Mouse (Mus musculus) midbrain, embryonic 11.5 days (tissue): ENCODE results near the gene Itpka. TPM values are rescaled to one million over a fixed set of nuclear protein-coding genes. Genes with fewer than 3 reads are reported as not detected.
A peak's percentile ranks its signal among the peaks of the same experiment; 100 is the strongest.

Experiments
- ATAC-seq: fragments of 200-750 bp; cut with Nextera tagmentation; 2 replicates; pipeline ENCODE4 v1.8.0; 2017; ENCODE audit warnings: moderate TSS enrichment, moderate library complexity; ENCODE audit not compliant: low FRiP score
- DNase-seq: peaks from one replicate; pipeline ENCODE4 v3.0.0; 2015; ENCODE audit warnings: low spot score; ENCODE audit errors: missing footprints
- H3K27ac ChIP-seq: fragments of 300-500 bp; sonication (generic); 2 replicates; pipeline ENCODE4 v1.5.1; 2014; ENCODE audit warnings: low read depth, low read length
- H3K27me3 ChIP-seq: fragments of 300-500 bp; sonication (generic); 2 replicates; pipeline ENCODE4 v1.6.1; 2014; ENCODE audit warnings: mild to moderate bottlenecking, low read length, moderate library complexity, mixed read lengths; ENCODE audit not compliant: control insufficient read depth, insufficient read depth
- H3K36me3 ChIP-seq: fragments of 300-500 bp; sonication (generic); 2 replicates; pipeline ENCODE4 v1.6.1; 2014; ENCODE audit warnings: mild to moderate bottlenecking, low read length, moderate library complexity, mixed read lengths; ENCODE audit not compliant: control insufficient read depth, insufficient read depth
- H3K4me1 ChIP-seq: fragments of 300-500 bp; sonication (generic); 2 replicates; pipeline ENCODE4 v1.6.1; 2014; ENCODE audit warnings: low read length; ENCODE audit not compliant: control insufficient read depth, insufficient read depth
- H3K4me2 ChIP-seq: fragments of 300-500 bp; sonication (generic); 2 replicates; pipeline ENCODE4 v1.6.1; 2014; ENCODE audit warnings: mild to moderate bottlenecking, moderate library complexity
- H3K4me3 ChIP-seq: fragments of 300-500 bp; sonication (generic); 2 replicates; pipeline ENCODE4 v1.5.1; 2014; ENCODE audit warnings: low read depth, low read length
- H3K9ac ChIP-seq: fragments of 300-500 bp; sonication (generic); 2 replicates; pipeline ENCODE4 v1.6.1; 2014; ENCODE audit warnings: low read length
- H3K9me3 ChIP-seq: fragments of 300-500 bp; sonication (generic); 2 replicates; pipeline ENCODE4 v1.6.1; 2016; ENCODE audit warnings: low read length; ENCODE audit not compliant: control insufficient read depth
- WGBS: fragments of 180-500 bp; shearing (Covaris S2); extraction: QIAGEN DNeasy Blood & Tissue Kit; methylation state at CpG from one replicate; pipeline ENCODE4 v1.1.7; 2014; 5-methylcytosine and 5-hydroxymethylcytosine counted together
- polyA plus RNA-seq: library from polyadenylated mRNA; unstranded; fragments of >200 nt; fragmentation: Nextera tagmentation; extraction: Ambion mirVana; gene quantifications from 2 replicates; pipeline ENCODE4 v1.2.1, GENCODE M21; 2014

Gene Itpka
- polyA plus RNA-seq, 1 experiment from 2014 or later, result 1.4 TPM

- H3K9ac ChIP-seq, result 0 out of 2 replicates have a peak overlapping the region, but pooled peaks have one; percentile 9
- 2% methylated on average over 44 of the region's 46 CpGs for WGBS
- ATAC-seq (no peak), DNase-seq (peak; percentile 92)
- peaks cover 28% of the 10 kb centered on the region for H3K4me1 ChIP-seq
- H3K27me3 ChIP-seq, result peaks cover 37% of the 10 kb centered on the region
- H3K9me3 ChIP-seq, result no peaks in the 10 kb centered on the region
- H3K4me2 ChIP-seq, result peak overlapping the region; percentile 33
- H3K36me3 ChIP-seq, result no peaks in the 10 kb centered on the region
- H3K27ac ChIP-seq, result no peak overlapping the region
- H3K4me3 ChIP-seq, result peak overlapping the region; percentile 14
Measured at GRCm38 (mm10) chr2:119744163-119745111, 2.3 kb downstream of the Itpka start.

- no peak overlapping the region for H3K27ac ChIP-seq
- ATAC-seq (no peak), DNase-seq (no peak)
- no peak overlapping the region for H3K9ac ChIP-seq
- no peak overlapping the region for H3K4me3 ChIP-seq
- peaks cover 28% of the 10 kb centered on the region for H3K4me1 ChIP-seq
- H3K9me3 ChIP-seq, result no peaks in the 10 kb centered on the region
- peaks cover 39% of the 10 kb centered on the region for H3K27me3 ChIP-seq
- 0% methylated on average over 1 of the region's 1 CpGs for WGBS
- H3K36me3 ChIP-seq, result no peaks in the 10 kb centered on the region
- no peak overlapping the region for H3K4me2 ChIP-seq
Measured at GRCm38 (mm10) chr2:119745281-119745680, 3.1 kb downstream of the Itpka start.

- DNase-seq, result no peak
- WGBS, result 81% methylated on average over 7 of the region's 7 CpGs
Measured at GRCm38 (mm10) chr2:119747554-119747953, 5.4 kb downstream of the Itpka start.

GRCm38 (mm10) chr2:119749260-119749659 lies 7.1 kb downstream of the Itpka start:
- no peak overlapping the region for H3K4me3 ChIP-seq
- H3K9ac ChIP-seq, result no peak overlapping the region
- no peak for ATAC-seq
- DNase-seq, result no peak
- H3K9me3 ChIP-seq, result no peaks in the 10 kb centered on the region
- no peak overlapping the region for H3K4me2 ChIP-seq
- 73% methylated on average over 13 of the region's 13 CpGs for WGBS
- peaks cover 8% of the 10 kb centered on the region for H3K4me1 ChIP-seq
- no peaks in the 10 kb centered on the region for H3K36me3 ChIP-seq
- peaks cover 18% of the 10 kb centered on the region for H3K27me3 ChIP-seq
- no peak overlapping the region for H3K27ac ChIP-seq

More at GRCm38 (mm10) chr2:119747554-119747953, 5.4 kb downstream of the Itpka start:
- no peak for ATAC-seq
- no peak overlapping the region for H3K27ac ChIP-seq
- no peak overlapping the region for H3K4me3 ChIP-seq
- H3K9ac ChIP-seq, result no peak overlapping the region
- no peak overlapping the region for H3K4me2 ChIP-seq
- H3K27me3 ChIP-seq, result peaks cover 35% of the 10 kb centered on the region
- no peaks in the 10 kb centered on the region for H3K36me3 ChIP-seq
- H3K9me3 ChIP-seq, result no peaks in the 10 kb centered on the region
- peaks cover 22% of the 10 kb centered on the region for H3K4me1 ChIP-seq

- Histone ChIP-seq H3K9me3 (no peaks in the 10 kb centered on the region), H3K27me3 (peaks cover 36% of the 10 kb centered on the region), H3K4me3 (peak overlapping the region; percentile 46), H3K4me2 (peak overlapping the region; percentile 99), H3K36me3 (no peaks in the 10 kb centered on the region), H3K4me1 (peaks cover 11% of the 10 kb centered on the region), H3K9ac (peak overlapping the region; percentile 61), H3K27ac (no peak overlapping the region)
- DNase-seq (peak; percentile 91), ATAC-seq (peak; percentile 53)
- 2% methylated on average over 31 of the region's 31 CpGs for WGBS
Measured at GRCm38 (mm10) chr2:119757601-119758100, 15.5 kb downstream of the Itpka start.

- peak overlapping the region; percentile 99 for H3K4me2 ChIP-seq
- H3K27me3 ChIP-seq, result peaks cover 36% of the 10 kb centered on the region
- peak overlapping the region; percentile 46 for H3K4me3 ChIP-seq
- peaks cover 11% of the 10 kb centered on the region for H3K4me1 ChIP-seq
- H3K27ac ChIP-seq, result no peak overlapping the region
- peak; percentile 93 for DNase-seq
- H3K36me3 ChIP-seq, result no peaks in the 10 kb centered on the region
- peak overlapping the region; percentile 61 for H3K9ac ChIP-seq
- ATAC-seq, result peak; percentile 73
- H3K9me3 ChIP-seq, result no peaks in the 10 kb centered on the region
- under 1% methylated on average over 58 of the region's 77 CpGs for WGBS
Measured at GRCm38 (mm10) chr2:119758101-119758843, 16.1 kb downstream of the Itpka start.

- Histone ChIP-seq H3K27me3 (peaks cover 36% of the 10 kb centered on the region), H3K27ac (no peak overlapping the region), H3K9ac (no peak overlapping the region; the same call in 1 of the 2 replicates), H3K4me1 (peaks cover 11% of the 10 kb centered on the region), H3K4me2 (peak overlapping the region; percentile 99), H3K9me3 (no peaks in the 10 kb centered on the region), H3K4me3 (peak overlapping the region; percentile 46), H3K36me3 (peaks cover 3% of the 10 kb centered on the region; the same call in 1 of the 2 replicates)
- 0 out of 2 replicates have a peak, but pooled peaks have one; percentile 15 for ATAC-seq
- WGBS, result 5% methylated on average over 44 of the region's 44 CpGs
- peak; percentile 91 for DNase-seq
Measured at GRCm38 (mm10) chr2:119758844-119759835, 17.0 kb downstream of the Itpka start.

GRCm38 (mm10) chr2:119760251-119760650 lies 18.1 kb downstream of the Itpka start, which contains the start of gene Ltk:
Gene Ltk, minus strand, starts transcription at chr2:119760431.
- no peak for ATAC-seq
- Histone ChIP-seq H3K27me3 (peaks cover 36% of the 10 kb centered on the region), H3K4me2 (no peak within 1 kb of the TSS), H3K4me3 (no peak within 1 kb of the TSS), H3K36me3 (peaks cover 6% of the 10 kb centered on the region; the same call in 1 of the 2 replicates), H3K9ac (no peak within 1 kb of the TSS), H3K27ac (no peak within 1 kb of the TSS), H3K4me1 (peaks cover 11% of the 10 kb centered on the region), H3K9me3 (no peaks in the 10 kb centered on the region)
- 12% methylated on average over 9 of the region's 9 CpGs for WGBS
- DNase-seq, result no peak
